Mouse (Mus musculus) gastrocnemius, postnatal 36 days (tissue): ENCODE results near the gene Atp6v0a2. TPM values are rescaled to one million over a fixed set of nuclear protein-coding genes. Genes with fewer than 3 reads are reported as not detected.
"Not testable (repeated sequence)": the region's sequence is repeated elsewhere in the genome, so short reads cannot be mapped to it uniquely, and the experiment has no call there.

Experiments
- DNase-seq, 2 experiments: peaks; one replicate each; pipeline ENCODE4 v3.0.0; 2022
- intact Hi-C: fragments of 180-260 bp; cut with DNase I; formaldehyde crosslinking; loops from one replicate; pipeline ENCODE4 v1.15.1; 2025
- long read RNA-seq, 2 experiments: library from polyadenylated mRNA; stranded (forward); transcript quantifications; one replicate each; pipeline ENCODE4 v2.0.0; 2021
- total RNA-seq, 2 experiments: library from RNA; stranded (reverse); gene quantifications; 2 replicates each; pipeline ENCODE4 v1.2.3; 2021

Gene Atp6v0a2
- total RNA-seq, result 10 to 100 TPM; 28.4 to 30.6 TPM
- long read RNA-seq, experiment 1, full-length matches to known transcripts, result 13 of 29 reads
- long read RNA-seq, experiment 1, partial matches to known transcripts, result 6 of 29 reads
- long read RNA-seq, experiment 1, other reads (novel, unspliced or antisense), result 10 of 29 reads
- long read RNA-seq, experiment 2, full-length matches to known transcripts, result 14 of 23 reads
- long read RNA-seq, experiment 2, partial matches to known transcripts, result 4 of 23 reads
- long read RNA-seq, experiment 2, other reads (novel, unspliced or antisense), result 5 of 23 reads

- peak; percentile 92 to 93 for DNase-seq
- intact Hi-C loops, result no loop called here
Measured at GRCm38 (mm10) chr5:124628448-124629363, at the start of gene Atp6v0a2. TSS of gene Atp6v0a2 (plus strand) at chr5:124628576.

DNA sequence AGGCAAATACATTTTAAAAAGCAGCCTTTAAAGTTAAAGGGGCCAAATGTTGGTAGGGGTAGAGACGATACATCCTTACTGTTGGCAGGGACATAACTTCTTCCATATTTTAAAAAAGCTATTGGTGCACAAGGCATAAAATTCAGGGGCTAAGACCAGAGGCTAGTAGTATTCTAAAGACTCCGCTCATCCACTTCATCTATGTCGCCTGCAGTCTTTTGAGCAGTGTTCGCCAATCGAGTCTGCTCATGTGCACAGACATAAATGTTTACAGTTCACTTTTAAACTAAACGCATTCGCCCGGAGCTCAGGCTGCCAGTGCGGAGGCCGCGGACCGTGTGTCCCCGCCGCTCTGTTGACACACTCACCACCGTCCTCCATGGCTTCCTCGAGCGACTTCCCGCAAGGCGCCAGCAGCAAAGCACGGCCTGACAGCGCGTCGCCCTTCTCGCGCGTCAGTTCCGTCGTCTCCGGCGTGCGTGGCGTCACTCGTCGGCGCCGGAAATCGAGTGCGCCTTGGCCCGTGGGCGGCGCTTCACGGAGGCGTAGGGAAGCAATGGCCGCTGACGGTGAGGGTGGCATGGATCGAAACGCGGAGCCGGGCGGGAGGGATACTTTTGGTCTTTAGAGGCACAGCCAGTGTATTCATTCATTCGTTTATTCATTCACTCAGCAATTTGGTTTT is 49.6 kb upstream of the Atp6v0a2 start, which contains the start of the genes Eif2b1 and Gtf2h3:
Gene Eif2b1, minus strand, starts transcription at position 499 of the 685 bp plus-strand sequence.
Gene Gtf2h3, plus strand, starts transcription at position 508 of the 685 bp plus-strand sequence.
- DNase-seq, result peak; percentile 86 to 90
- intact Hi-C loops, result no loop called here

DNA sequence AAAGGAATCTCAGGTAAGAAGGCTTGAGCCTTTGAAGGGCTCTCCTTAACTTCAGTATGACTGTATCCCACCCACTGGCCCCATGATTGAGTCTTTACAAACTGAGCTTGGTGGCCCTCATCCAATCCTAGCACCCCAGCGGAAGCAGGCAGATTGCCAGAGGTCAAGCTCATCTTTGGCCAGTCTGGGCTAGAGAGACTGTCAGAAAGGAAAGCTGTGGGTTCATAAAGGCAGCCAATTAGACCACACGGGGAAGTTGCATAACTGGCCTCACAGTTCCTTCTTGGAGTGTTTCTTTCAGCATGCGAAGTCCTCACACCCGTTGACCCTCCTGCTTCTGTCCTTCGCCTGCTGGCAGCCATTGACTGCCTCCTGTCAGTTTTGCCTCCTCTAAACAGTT is 45.9 kb upstream of the Atp6v0a2 start:
- intact Hi-C loops, result no loop called here

GRCm38 (mm10) chr5:124592768-124593167 is 35.6 kb upstream of the Atp6v0a2 start:
- DNase-seq, result no peak
- intact Hi-C loops, result no loop called here

More for the DNA sequence above, 45.9 kb upstream of the Atp6v0a2 start:
- DNase-seq, result no peak

- intact Hi-C loops, result loop anchor here (1.0 kb wide), 1 partner anchor 29 kb away; no protein-coding TSS in a partner anchor
- peak; percentile 78 to 86 for DNase-seq
Measured at GRCm38 (mm10) chr5:124598224-124599174, 29.9 kb upstream of the Atp6v0a2 start.

DNA sequence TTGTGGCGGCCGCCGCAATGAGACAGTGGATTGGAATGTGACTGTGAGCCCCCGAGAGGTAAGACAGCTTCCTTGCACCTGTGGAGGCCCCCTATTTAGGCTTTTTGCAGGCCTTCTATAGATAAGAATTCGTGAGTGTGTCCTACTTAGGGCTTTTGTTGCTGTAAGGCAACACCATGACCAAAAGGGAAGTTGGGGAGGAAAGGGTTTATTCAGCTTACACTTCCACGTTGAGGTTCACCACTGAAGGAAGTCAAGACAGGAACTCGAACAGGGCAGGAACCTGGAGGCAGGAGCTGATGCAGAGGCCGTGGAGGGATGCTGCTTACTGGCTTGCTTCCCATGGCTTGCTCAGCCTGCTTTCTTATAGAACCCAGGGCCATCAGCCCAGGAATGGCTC is 28.6 kb upstream of the Atp6v0a2 start:
- intact Hi-C loops, result loop anchor here (1.0 kb wide), 1 partner anchor 28 kb away; no protein-coding TSS in a partner anchor
- DNase-seq, result not testable (repeated sequence)

DNA sequence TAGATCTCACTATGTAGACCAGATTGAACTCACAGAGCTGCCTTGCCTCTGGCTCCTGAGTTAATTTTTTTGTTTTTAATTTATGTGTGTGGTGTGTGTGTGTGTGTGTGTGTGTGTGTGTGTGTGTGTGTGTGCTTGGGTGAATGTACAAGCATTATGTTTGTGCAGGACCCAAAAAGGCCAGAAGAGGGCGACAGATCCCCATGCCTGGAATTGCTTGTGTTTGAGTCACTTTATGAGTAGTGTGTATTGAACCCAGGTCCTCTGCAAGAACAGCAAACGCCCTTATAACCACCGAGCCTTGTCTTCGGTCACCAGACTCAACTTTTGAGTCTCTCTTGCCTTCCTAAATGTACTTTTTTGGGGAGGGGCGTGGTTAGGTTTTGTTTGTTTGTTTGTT is 26.0 kb upstream of the Atp6v0a2 start:
- intact Hi-C loops, result loop anchor here (2.0 kb wide), 1 partner anchor 264 kb away; no protein-coding TSS in a partner anchor
- peak in 1 of 2 experiments; percentile 28 for DNase-seq

DNA sequence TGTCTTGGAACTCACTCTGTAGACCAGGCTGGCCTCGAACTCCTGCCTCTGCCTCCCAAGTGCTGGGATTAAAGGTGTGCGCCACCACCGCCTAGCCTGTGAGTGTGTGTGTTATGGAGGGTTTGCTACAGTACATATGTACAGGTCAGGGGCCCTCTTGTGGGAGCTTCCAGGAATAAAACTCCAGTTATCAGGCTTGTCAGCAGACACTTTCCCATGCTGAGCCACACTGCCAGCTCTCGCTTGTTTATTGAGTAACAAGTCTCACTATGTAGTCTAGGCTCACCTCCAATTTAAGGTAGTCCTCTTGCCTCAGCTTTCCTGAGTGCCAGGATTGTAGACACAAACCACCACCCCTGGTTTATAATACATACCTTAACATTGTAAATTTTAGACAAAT is 24.1 kb upstream of the Atp6v0a2 start:
- intact Hi-C loops, result no loop called here
- no peak for DNase-seq

GRCm38 (mm10) chr5:124605041-124605622 is 23.2 kb upstream of the Atp6v0a2 start:
- no peak for DNase-seq
- intact Hi-C loops, result no loop called here

GRCm38 (mm10) chr5:124610965-124611364 is 17.4 kb upstream of the Atp6v0a2 start:
- intact Hi-C loops, result no loop called here

DNA sequence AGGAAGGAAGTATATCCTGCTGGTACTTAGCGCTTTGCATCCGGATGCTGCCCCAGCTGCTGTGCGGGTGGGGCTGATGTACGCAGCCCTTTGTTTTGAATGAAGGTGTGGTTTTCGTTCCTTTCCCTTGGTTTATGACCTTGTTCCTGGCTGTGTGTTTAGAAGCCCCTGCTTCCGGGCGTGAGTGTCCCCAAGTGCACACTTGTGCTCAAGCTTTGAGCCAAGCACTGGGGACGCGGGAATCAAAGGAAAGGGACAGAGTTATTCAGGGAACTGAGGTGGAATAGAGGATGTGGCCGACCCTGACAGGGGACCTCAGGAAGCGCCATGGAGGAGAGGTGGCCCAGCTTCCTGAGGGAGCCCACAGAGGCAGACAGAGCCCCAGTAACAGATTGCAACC is 13.7 kb upstream of the Atp6v0a2 start:
- no peak for DNase-seq
- intact Hi-C loops, result no loop called here

More at GRCm38 (mm10) chr5:124610965-124611364, 17.4 kb upstream of the Atp6v0a2 start:
- no peak for DNase-seq

DNA sequence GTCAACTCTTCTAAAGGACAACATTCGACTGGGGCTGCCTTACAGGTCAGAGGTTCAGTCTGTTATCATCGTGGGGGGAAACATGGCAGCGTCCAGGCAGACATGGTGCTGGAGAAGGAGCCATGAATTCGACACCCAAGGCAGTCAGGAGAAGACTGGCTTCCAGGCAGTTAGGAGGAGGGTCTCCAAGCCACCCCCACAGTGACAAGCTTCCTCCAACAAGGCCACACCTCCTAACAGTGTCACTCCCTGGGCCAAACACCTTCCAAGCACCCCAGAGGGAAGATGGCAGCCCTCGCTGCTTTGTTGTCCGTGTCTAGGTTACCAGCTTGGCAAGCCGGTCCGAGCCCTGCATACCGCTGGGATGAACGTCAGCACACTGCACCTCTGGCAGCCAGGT is 9.7 kb upstream of the Atp6v0a2 start:
- intact Hi-C loops, result no loop called here
- DNase-seq, result no peak

GRCm38 (mm10) chr5:124621362-124621761 is 7.0 kb upstream of the Atp6v0a2 start:
- intact Hi-C loops, result no loop called here
- no peak for DNase-seq

DNA sequence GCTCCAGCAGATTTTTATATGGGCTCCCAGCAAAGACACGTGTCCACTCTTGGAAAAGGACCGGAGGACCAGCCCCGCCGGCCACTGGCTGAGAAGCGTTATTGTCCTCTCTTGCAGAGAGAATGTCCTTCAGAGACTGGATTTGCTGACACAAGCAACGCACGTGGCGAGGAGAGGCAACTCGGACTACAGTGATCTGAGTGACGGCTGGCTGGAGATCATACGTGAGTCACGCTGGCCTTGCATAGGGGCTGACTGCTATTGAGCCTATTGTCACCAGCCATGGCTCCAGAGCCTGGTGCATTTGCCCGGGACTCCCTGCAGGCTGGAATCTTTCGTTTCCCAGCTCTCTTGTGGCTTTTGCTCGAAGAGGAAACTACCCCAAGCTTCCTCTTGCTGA is 5.5 kb upstream of the Atp6v0a2 start:
- DNase-seq, result no peak
- intact Hi-C loops, result no loop called here

GRCm38 (mm10) chr5:124624291-124624690 is 4.1 kb upstream of the Atp6v0a2 start:
- no peak for DNase-seq
- intact Hi-C loops, result no loop called here

- intact Hi-C loops, result no loop called here
- no peak for DNase-seq
Measured at GRCm38 (mm10) chr5:124629641-124630040, 1.3 kb downstream of the Atp6v0a2 start.

DNA sequence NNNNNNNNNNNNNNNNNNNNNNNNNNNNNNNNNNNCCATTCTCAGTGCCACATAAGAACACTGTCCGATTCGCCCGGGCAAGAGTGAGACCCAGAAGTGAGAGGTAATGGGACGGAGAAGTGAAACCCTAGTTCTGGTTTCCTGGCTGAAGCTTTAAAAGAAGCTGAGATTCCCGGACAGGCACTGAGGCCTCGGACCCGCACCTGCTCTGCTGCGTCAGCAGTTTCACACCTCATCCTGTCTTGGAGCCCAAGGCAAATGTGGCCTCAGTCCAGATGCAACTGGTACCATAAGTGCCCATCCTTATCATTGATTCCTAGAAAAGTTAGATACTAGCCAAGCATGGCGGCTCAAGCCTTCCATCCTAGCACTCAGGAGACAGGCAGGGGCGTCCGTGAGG is 3.3 kb downstream of the Atp6v0a2 start:
- DNase-seq, result no peak
- intact Hi-C loops, result no loop called here

DNA sequence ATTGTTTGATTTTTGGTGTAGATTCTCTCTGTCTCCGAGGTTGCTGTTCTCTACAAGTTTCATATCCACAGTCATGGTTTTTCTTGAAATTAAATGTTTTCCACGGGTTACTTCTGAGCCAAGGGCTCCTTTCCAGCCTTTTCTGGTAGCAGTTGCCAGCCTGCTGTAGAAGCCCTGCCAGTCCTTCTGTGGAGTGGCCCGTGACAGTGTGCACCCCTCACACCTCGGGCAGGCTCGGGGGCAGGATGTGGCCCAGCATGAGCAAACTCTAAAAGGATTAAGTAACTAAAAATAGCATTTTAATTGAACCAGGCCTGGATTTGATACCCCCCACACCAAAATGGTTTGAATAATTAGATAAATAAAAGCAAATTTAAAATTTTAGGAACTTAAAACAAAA is 4.1 kb downstream of the Atp6v0a2 start:
- intact Hi-C loops, result no loop called here
- no peak for DNase-seq

- intact Hi-C loops, result no loop called here
- no peak for DNase-seq
Measured at GRCm38 (mm10) chr5:124633425-124633824, 5.0 kb downstream of the Atp6v0a2 start.
